Mouse (Mus musculus): ENCODE data around the gene Gm49388.
A peak's percentile ranks its signal among the peaks of the same experiment; 100 is the strongest.
"Not testable (repeated sequence)": the region's sequence is repeated elsewhere in the genome, so short reads cannot be mapped to it uniquely, and the experiment has no call there.

Gm49388 gene

GRCm38 (mm10) chr7:127768346-127768996 is 16.9 kb upstream of the Gm49388 start:
- no peak for DNase-seq

- DNase-seq: peak; percentile 96
These were observed 16.3 kb upstream of the Gm49388 start for GRCm38 (mm10) chr7:127768997-127769593.

- peak; percentile 93 for DNase-seq
These were observed 15.8 kb upstream of the Gm49388 start, which contains the start of gene Orai3 for GRCm38 (mm10) chr7:127769651-127770038. Gene Orai3, plus strand, starts transcription at chr7:127769815.

- no peak for DNase-seq
These were observed 15.1 kb upstream of the Gm49388 start for GRCm38 (mm10) chr7:127770039-127770905.

- DNase-seq: no peak
These were observed 14.1 kb upstream of the Gm49388 start for GRCm38 (mm10) chr7:127771262-127771661.

GRCm38 (mm10) chr7:127772080-127772479 is 13.3 kb upstream of the Gm49388 start:
- no peak for DNase-seq

- DNase-seq: no peak
These were observed 12.9 kb upstream of the Gm49388 start for GRCm38 (mm10) chr7:127772557-127772956.

- DNase-seq: peak; percentile 74
These were observed 11.6 kb upstream of the Gm49388 start for GRCm38 (mm10) chr7:127773664-127774384.

- DNase-seq: not testable (repeated sequence)
These were observed 9.6 kb upstream of the Gm49388 start for GRCm38 (mm10) chr7:127775837-127776236.

GRCm38 (mm10) chr7:127776426-127776825 is 9.0 kb upstream of the Gm49388 start, which contains the start of gene Setd1a:
Gene Setd1a, plus strand, starts transcription at chr7:127776670.
- DNase-seq: peak; percentile 89

- DNase-seq: peak; percentile 98
These were observed 8.4 kb upstream of the Gm49388 start for GRCm38 (mm10) chr7:127776878-127777473.

GRCm38 (mm10) chr7:127777474-127778266 is 7.7 kb upstream of the Gm49388 start:
- peak; percentile 71 for DNase-seq

GRCm38 (mm10) chr7:127778350-127778749 is 7.1 kb upstream of the Gm49388 start:
- no peak for DNase-seq

GRCm38 (mm10) chr7:127797076-127797845 is 11.9 kb downstream of the Gm49388 start:
- no peak for DNase-seq

- no peak for DNase-seq
These were observed 13.2 kb downstream of the Gm49388 start for GRCm38 (mm10) chr7:127798591-127798990.

GRCm38 (mm10) chr7:127799211-127799610 is 13.8 kb downstream of the Gm49388 start:
- DNase-seq: no peak

- no peak for DNase-seq
These were observed 14.3 kb downstream of the Gm49388 start for GRCm38 (mm10) chr7:127799738-127800137.

- DNase-seq: peak; percentile 95
These were observed 15.1 kb downstream of the Gm49388 start, which contains the start of gene Hsd3b7 for GRCm38 (mm10) chr7:127800435-127801009. Gene Hsd3b7, plus strand, starts transcription at chr7:127800604.

GRCm38 (mm10) chr7:127801010-127801621 is 15.7 kb downstream of the Gm49388 start:
- peak; percentile 16 for DNase-seq

GRCm38 (mm10) chr7:127802313-127802712 is 16.9 kb downstream of the Gm49388 start:
- no peak for DNase-seq

Measured in kidney, adult 18-20 months (tissue).